In the genomic region with DNA sequence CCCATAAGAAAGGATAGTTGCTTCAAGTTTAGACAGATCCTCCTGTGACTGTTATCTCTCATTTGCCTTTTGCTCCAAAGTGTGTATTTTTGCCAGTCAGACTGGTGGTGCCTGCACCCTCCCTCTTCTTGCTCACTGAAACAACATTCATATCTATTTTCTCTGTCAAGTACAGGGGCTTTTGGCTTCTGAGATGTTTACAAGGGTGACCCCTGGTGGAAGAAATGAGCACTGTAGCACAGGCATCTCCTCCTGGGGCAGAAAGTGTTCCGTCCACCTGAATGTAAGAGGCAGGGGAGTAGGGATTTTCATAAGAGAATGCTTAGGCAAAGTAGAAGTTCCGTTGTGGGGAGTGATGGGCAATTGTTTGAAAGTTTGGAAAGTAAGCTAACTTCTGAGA, we compare ENCODE assay signal across 8 mouse cellular contexts. TPM values are rescaled to one million over a fixed set of nuclear protein-coding genes. Genes with fewer than 3 reads are reported as not detected.
DNase-seq lines count a peak whose midpoint lies in the region; ATAC-seq and TF ChIP-seq lines count a peak whose summit lies in the region.

No protein-coding gene starts in this region.

- peak; percentile 37 for DNase-seq in 3134 (ENCODE audit: extremely low read depth, insufficient read length, low spot score)
- peak; percentile 60 for DNase-seq in Muller cell, postnatal 12 days (ENCODE audit: inconsistent ontology term)
- peak; percentile 76 for DNase-seq in cerebellum, adult 9-10 months
- peak; percentile 70 for DNase-seq in gastrocnemius, adult 2 months
- DNase-seq in kidney, postnatal 0 days (ENCODE audit: low spot score), result peak; percentile 86
- peak in 1 of 3 experiments; percentile 22 for DNase-seq in liver, embryonic 14.5 days (ENCODE audit: low read depth in 3 of 3, low spot score in 3 of 3)
- peak; percentile 83 for DNase-seq in retina, postnatal 1 day
- peak; percentile 60 to 70 for DNase-seq in thymus, postnatal 36 days

- H3K27ac ChIP-seq in gastrocnemius, adult 2 months, result no peak overlapping the region
- H3K27ac ChIP-seq in kidney, postnatal 0 days, result no peak overlapping the region
- no peak overlapping the region for H3K27ac ChIP-seq in liver, embryonic 14.5 days

- no peaks in the 10 kb centered on the region for H3K27me3 ChIP-seq in kidney, postnatal 0 days (ENCODE audit: insufficient read depth, low read length)
- H3K27me3 ChIP-seq in liver, embryonic 14.5 days (ENCODE audit: control insufficient read depth, insufficient read depth, low read length), result no peaks in the 10 kb centered on the region

- 47% methylated on average over 2 of the region's 2 CpGs for WGBS in kidney, postnatal 0 days
- WGBS in liver, embryonic 14.5 days (ENCODE audit: insufficient replicate concordance), result 25% methylated on average over 2 of the region's 2 CpGs

- TF ChIP-seq EP300 in liver, embryonic 14.5 days (IDR thresholded peaks at IDR 0.05; ENCODE audit: low read depth), result no peak

- no peak overlapping the region for H3K4me3 ChIP-seq in gastrocnemius, adult 2 months
- no peak overlapping the region for H3K4me3 ChIP-seq in kidney, postnatal 0 days (replicated peaks; ENCODE audit: low read depth, low read length)
- no peak overlapping the region for H3K4me3 ChIP-seq in liver, embryonic 14.5 days (ENCODE audit: insufficient read depth in 1 of 2, low read depth in 2 of 2, low read length in 2 of 2)

- no peaks in the 10 kb centered on the region for H3K36me3 ChIP-seq in kidney, postnatal 0 days (ENCODE audit: insufficient read depth, low read length)
- H3K36me3 ChIP-seq in liver, embryonic 14.5 days (replicated peaks; ENCODE audit: control insufficient read depth, insufficient read depth, low read depth), result no peaks in the 10 kb centered on the region

- H3K9ac ChIP-seq in kidney, postnatal 0 days (ENCODE audit: low read depth, low read length), result no peak overlapping the region
- no peak overlapping the region for H3K9ac ChIP-seq in liver, embryonic 14.5 days (replicated peaks)

- peak; percentile 51; the same call in 1 of the 2 replicates for ATAC-seq in kidney, postnatal 0 days (replicated peaks; ENCODE audit: low FRiP score, low read depth)
- no peak for ATAC-seq in liver, embryonic 14.5 days (ENCODE audit: insufficient read depth)

- TF ChIP-seq CTCF in gastrocnemius, adult 2 months (IDR thresholded peaks at IDR 0.05), result no peak; the same call in 1 of the 2 replicates
- TF ChIP-seq CTCF in kidney, postnatal 0 days (IDR thresholded peaks at IDR 0.05; ENCODE audit: low read depth), result peak; percentile 95
- TF ChIP-seq CTCF in liver, embryonic 14.5 days (IDR thresholded peaks at IDR 0.05; ENCODE audit: low read depth), result peak; percentile 71

- H3K4me1 ChIP-seq in kidney, postnatal 0 days (replicated peaks; ENCODE audit: insufficient read depth, low read length), result no peaks in the 10 kb centered on the region
- H3K4me1 ChIP-seq in liver, embryonic 14.5 days (replicated peaks; ENCODE audit: control insufficient read depth in 2 of 2, insufficient read depth in 2 of 2, low read length in 1 of 2), result no peaks in the 10 kb centered on the region

- H3K4me2 ChIP-seq in kidney, postnatal 0 days (ENCODE audit: low read length), result no peak overlapping the region
- no peak overlapping the region for H3K4me2 ChIP-seq in liver, embryonic 14.5 days (ENCODE audit: low read depth)

- no peaks in the 10 kb centered on the region for H3K9me3 ChIP-seq in kidney, postnatal 0 days (replicated peaks; ENCODE audit: low read length)
- H3K9me3 ChIP-seq in liver, embryonic 14.5 days (ENCODE audit: control insufficient read depth, low read length), result no peaks in the 10 kb centered on the region

- intact Hi-C loops in gastrocnemius, adult 2 months (cut with DNase I), result loop anchor here (1.0 to 10.0 kb wide), 3 partner anchors 86 to 233 kb away; a partner anchor contains a TSS

RNA-seq across cellular contexts. Expression of a gene that starts 35.5 kb away (rescaled TPM):
- 10 to 100 TPM; 12.2 to 12.7 TPM for total RNA-seq in gastrocnemius, adult 2 months (2021)
- 6.4 and 7.7 TPM in 2 replicates for polyA plus RNA-seq in kidney, postnatal 0 days (2015; fragmentation: Nextera tagmentation; extraction: Ambion mirVana)
- polyA plus RNA-seq in liver, embryonic 14.5 days (2012; rRNA removed), result 1.5 and 1.7 TPM in 2 replicates
- polyA plus RNA-seq in liver, embryonic 14.5 days (2014; fragmentation: Nextera tagmentation; extraction: Ambion mirVana), result 2.4 and 2.6 TPM in 2 replicates

RNA-seq across cellular contexts. Expression of a gene that starts 44.2 kb away (rescaled TPM):
- total RNA-seq in gastrocnemius, adult 2 months (2021), result under 1 TPM; 0.17 to 0.51 TPM
- polyA plus RNA-seq in kidney, postnatal 0 days (2015; fragmentation: Nextera tagmentation; extraction: Ambion mirVana), result 74.0 and 89.3 TPM in 2 replicates
- polyA plus RNA-seq in liver, embryonic 14.5 days (2012; rRNA removed), result 9.6 and 11.4 TPM in 2 replicates
- polyA plus RNA-seq in liver, embryonic 14.5 days (2014; fragmentation: Nextera tagmentation; extraction: Ambion mirVana), result 13.7 and 14.8 TPM in 2 replicates
